Mouse (Mus musculus): ENCODE results near the gene Gm45062. TPM values are rescaled to one million over a fixed set of nuclear protein-coding genes. Genes with fewer than 3 reads are reported as not detected.

The Gm45062 gene
- polyA plus RNA-seq, 2 experiments from 2014 or later = 57.3 to 62.9 TPM

- no peak for ATAC-seq
Observed at GRCm38 (mm10) chr6:8628715-8629267, 369.5 kb downstream of the Gm45062 start.

- ATAC-seq = no peak
Observed at GRCm38 (mm10) chr6:8630531-8630930, 371.3 kb downstream of the Gm45062 start.

GRCm38 (mm10) chr6:8631362-8631761 is 372.1 kb downstream of the Gm45062 start:
- ATAC-seq = no peak

GRCm38 (mm10) chr6:8631986-8632632 is 372.9 kb downstream of the Gm45062 start:
- ATAC-seq = peak; percentile 17

GRCm38 (mm10) chr6:8632701-8633100 is 373.5 kb downstream of the Gm45062 start:
- peak; percentile 79 for ATAC-seq

- no peak for ATAC-seq
Observed at GRCm38 (mm10) chr6:8638122-8638521, 378.9 kb downstream of the Gm45062 start.

GRCm38 (mm10) chr6:8638899-8639298 is 379.6 kb downstream of the Gm45062 start:
- peak; percentile 10 for ATAC-seq

- ATAC-seq = peak; percentile 83
Observed at GRCm38 (mm10) chr6:8639526-8639925, 380.3 kb downstream of the Gm45062 start.

GRCm38 (mm10) chr6:8640863-8641262 is 381.6 kb downstream of the Gm45062 start:
- ATAC-seq = no peak

- no peak for ATAC-seq
Observed at GRCm38 (mm10) chr6:8644703-8645102, 385.5 kb downstream of the Gm45062 start.

- ATAC-seq = no peak
Observed at GRCm38 (mm10) chr6:8645708-8646107, 386.5 kb downstream of the Gm45062 start.

Other genes with a start within 250 kb of the Gm45062 start
- gene Col28a1, start 66.8 kb upstream of the Gm45062 start, polyA plus RNA-seq (2017; shearing (Covaris generic)) = not detected
- gene Mios, start 50.2 kb upstream of the Gm45062 start, polyA plus RNA-seq (2017; shearing (Covaris generic)) = 10 to 100 TPM; 11.5 to 12.6 TPM
- 10 to 100 TPM; 57.4 to 69.3 TPM for gene Rpa3, start 277 bp upstream of the Gm45062 start, polyA plus RNA-seq (2017; shearing (Covaris generic))
- gene Umad1, start 162 bp upstream of the Gm45062 start, polyA plus RNA-seq (2017; shearing (Covaris generic)) = 10 to 100 TPM; 13.8 to 14.3 TPM